Mouse (Mus musculus) left cerebral cortex, adult 2 months (tissue): ENCODE results near the gene Lad1. TPM values are rescaled to one million over a fixed set of nuclear protein-coding genes. Genes with fewer than 3 reads are reported as not detected.

Source experiments
- DNase-seq, 2 experiments: peaks; one replicate each; pipeline ENCODE4 v3.0.0; 2021 to 2022; ENCODE audit warnings: low spot score in 2 of 2, mixed read lengths in 1 of 2; ENCODE audit errors: extremely low spot score in 1 of 2
- H3K27ac ChIP-seq: fragments of 200-600 bp; 2 replicates; pipeline ENCODE4 v1.8.1; 2022
- H3K4me3 ChIP-seq: fragments of 200-600 bp; 2 replicates; pipeline ENCODE4 v1.8.1; 2022
- CTCF ChIP-seq: fragments of 200-600 bp; IDR thresholded peaks from 2 replicates; pipeline ENCODE4 v1.8.1; 2022; ENCODE audit warnings: antibody characterized with exemption, mild to moderate bottlenecking, moderate library complexity
- intact Hi-C: fragments of 180-260 bp; cut with DNase I; formaldehyde crosslinking; loops from one replicate; pipeline ENCODE4 v1.15.1; 2025
- long read RNA-seq, 2 experiments: library from polyadenylated mRNA; stranded (forward); transcript quantifications; one replicate each; pipeline ENCODE4 v2.0.0; 2021; ENCODE audit warnings: borderline mapping rate in 2 of 2
- total RNA-seq, 2 experiments: library from RNA; stranded (reverse); gene quantifications; 2 replicates each; pipeline ENCODE4 v1.2.3; 2021

The Lad1 gene
- total RNA-seq: under 1 TPM; 0.95 to 0.98 TPM
- long read RNA-seq, experiment 1, partial matches to known transcripts: 0 of 2 reads
- long read RNA-seq, experiment 1, other reads (novel, unspliced or antisense): 0 of 2 reads
- long read RNA-seq, experiment 2, partial matches to known transcripts: 0 of 1 reads
- long read RNA-seq, experiment 2, other reads (novel, unspliced or antisense): 0 of 1 reads

DNA sequence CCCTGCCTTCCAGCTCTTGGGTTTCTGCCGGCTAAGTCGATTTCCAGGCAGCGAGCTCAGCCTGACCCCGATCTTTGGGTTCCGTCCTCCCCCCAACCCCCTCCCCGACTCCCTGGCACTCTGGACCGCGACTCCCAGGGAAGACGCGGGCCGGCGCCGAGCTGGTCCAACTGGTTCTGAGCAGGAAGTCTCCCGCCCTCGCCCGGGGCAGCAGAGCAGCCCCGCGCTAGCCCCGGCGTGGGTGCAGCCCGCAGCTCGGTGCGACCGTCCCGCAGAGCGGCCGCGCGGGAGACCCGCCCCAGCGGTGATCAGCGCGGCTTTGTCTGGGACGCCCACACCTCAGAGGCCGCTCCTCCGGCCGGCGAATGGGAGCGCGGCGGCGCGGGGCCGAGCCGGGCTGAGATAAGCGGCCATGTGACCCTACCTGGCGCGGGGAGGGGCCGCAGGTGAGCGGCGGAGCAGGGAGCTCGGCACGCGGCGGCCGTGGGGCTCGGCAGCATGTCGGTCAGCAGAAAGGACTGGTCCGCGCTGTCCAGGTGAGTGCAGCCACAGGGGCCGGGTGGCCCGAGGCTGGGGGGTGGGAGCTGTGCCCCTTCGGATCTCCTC is at the start of gene Lad1:
Gene Lad1, plus strand, starts transcription at position 118 of the 606 bp plus-strand sequence.
- peak within 1 kb of the TSS; percentile 44 for H3K4me3 ChIP-seq
- TF ChIP-seq CTCF: no peak
- intact Hi-C loops: no loop called here

DNA sequence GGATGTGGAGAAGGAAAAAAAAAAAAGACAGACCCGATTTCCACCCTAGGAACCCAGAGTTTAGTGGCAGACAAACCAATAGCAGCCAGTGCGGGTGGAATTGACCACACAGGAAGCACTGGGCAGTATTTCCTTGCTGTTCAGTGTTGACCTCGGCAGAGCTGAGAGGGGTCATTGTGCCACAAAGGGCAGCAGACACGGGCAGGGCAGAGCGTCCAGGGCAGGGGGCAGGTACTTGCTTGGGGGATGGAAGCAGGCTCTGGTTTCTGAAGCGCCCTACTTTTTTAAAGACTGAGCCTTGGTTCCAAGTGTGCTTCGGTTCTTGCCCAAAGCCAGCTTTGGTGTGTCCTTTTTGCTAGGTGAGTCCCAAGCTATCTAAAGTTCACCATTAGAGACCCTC is 48.2 kb upstream of the Lad1 start:
- H3K27ac ChIP-seq: no peak overlapping the region
- no peak for TF ChIP-seq CTCF
- no peak overlapping the region for H3K4me3 ChIP-seq
- no peak for DNase-seq
- intact Hi-C loops: no loop called here

More for the DNA sequence above, at the start of gene Lad1:
- peak in 1 of 2 experiments; percentile 25 for DNase-seq
- no peak within 1 kb of the TSS for H3K27ac ChIP-seq

DNA sequence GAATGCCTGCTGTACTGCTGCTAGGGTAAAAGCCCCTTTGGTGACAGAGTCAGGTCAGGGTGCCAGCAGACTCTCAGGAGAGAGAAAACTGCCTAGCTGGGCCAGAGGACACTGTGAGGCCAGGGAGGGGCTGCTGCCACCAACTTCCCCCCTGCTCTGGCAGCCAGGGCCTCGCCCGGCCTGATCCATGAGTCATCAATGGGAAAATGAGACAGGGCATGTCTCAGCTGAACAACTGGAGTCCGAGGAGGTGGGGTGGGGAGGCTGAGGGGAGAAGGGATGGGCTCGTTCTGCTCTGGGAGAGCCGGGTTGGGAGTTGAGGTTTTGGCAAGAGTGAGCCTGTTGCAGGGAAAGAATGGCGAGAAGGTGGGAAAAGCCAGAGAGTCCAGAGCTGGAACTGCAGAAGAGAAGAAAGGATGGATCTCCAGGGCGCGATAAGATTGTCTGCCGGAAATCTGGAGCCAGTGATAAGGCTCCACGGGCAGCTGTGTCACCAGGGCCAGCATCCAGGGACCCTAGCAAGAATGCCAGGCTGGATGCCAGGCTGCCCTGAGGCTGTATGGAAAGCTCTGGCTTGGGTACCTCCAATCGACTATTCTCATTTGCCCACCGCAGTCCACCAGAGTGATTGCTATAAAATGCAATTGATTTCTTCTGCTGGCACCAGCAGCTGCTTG is 47.4 kb upstream of the Lad1 start:
- Histone ChIP-seq H3K4me3 (no peak overlapping the region), H3K27ac (no peak overlapping the region)
- no peak for DNase-seq
- no peak for TF ChIP-seq CTCF
- intact Hi-C loops: no loop called here

DNA sequence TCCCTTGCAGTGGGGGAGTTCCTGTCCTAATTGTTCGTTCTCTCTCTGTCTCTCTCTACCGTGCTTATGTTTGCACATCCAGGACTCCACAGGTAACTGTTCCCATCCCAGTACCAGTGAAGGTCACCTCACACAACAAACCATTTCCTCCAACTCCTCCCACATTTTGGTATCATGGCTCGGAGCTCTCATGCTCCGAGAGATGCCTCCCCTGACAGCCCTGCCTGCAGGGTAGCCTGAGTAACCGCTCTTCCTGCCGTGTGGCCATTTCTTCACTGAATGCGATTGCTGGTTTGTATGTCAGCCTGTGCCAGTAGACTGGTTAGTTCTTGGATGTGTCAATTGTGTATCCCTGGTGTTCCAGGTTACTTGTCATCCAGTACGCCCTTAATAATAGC is 46.8 kb upstream of the Lad1 start:
- Histone ChIP-seq H3K4me3 (no peak overlapping the region), H3K27ac (no peak overlapping the region)
- TF ChIP-seq CTCF: no peak
- intact Hi-C loops: no loop called here
- DNase-seq: no peak

DNA sequence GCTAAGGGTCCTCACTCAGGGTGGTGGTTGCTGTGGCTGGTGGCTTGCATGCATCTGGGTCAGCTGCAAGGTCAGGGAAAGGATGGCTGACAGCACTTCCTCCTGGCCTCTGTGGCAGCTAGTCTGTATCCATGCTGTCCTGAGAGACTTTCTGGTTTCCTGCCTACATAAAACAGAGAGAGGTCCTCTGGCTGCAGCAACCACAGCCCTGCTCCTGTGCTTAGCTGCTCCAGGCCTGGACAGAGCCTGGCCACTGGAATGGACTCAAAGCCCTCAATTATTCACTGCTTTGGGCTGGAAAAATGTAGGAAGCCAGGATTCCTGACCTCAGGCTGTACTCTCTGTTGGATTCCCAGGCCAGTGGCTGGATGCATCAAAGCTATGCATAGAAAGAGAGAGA is 41.8 kb upstream of the Lad1 start:
- intact Hi-C loops: no loop called here
- TF ChIP-seq CTCF: no peak
- H3K27ac ChIP-seq: no peak overlapping the region
- DNase-seq: no peak
- no peak overlapping the region for H3K4me3 ChIP-seq

DNA sequence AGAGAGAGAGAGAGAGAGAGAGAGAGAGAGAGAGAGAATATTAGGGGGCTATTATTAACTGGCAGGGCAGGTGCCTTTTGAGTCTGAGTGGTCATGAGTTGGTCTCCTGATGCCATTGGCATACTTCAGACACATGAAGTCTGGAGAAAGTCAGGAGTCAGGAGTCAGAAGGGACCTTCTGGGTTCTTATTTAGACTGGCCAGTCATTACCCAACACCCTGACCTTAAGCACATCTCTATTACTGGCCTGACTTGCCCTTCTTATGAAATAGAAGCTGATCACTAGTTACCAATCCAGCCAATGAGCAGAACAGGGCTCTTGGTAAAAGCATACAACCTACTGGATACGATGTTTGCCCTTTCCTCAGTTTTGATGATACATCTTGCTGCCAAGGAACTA is 41.4 kb upstream of the Lad1 start:
- H3K4me3 ChIP-seq: no peak overlapping the region
- intact Hi-C loops: no loop called here
- TF ChIP-seq CTCF: no peak
- no peak overlapping the region for H3K27ac ChIP-seq
- no peak for DNase-seq

DNA sequence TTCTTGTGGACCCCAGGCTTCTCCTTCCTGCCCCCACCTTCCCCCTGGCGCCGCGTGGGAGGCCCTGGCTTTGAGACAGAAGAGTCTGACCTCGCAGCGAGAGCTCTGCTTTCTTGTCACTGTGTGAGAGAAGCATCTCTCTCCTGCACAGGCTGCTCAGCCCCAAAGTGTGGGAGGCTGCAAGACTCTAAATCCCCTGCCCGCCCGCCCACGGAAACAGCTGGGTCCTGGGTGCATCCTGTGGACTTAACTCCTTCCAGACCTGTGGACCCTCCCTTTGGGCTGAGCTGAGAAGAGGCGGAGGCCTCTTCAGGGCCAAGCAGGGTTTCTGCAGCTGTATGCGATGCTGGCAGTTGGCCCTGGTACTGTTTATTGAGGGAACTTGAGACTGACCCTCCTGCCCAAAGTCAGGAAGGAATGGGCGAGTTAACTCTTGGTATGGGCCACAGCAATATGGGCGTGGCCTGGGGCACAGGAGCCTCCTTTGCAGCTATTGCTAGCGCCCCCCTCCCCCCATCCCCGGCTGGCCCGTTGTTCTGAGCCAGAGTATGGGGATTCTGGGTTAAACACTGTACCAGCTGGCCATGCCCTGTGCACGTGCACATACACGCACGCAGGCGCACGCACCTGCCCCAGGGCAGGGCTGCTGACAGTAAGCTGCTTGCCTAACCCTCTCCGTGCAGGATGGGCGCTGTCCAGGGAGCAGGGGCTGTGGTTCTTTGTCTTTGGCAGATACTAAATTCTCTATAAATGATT is 39.4 kb upstream of the Lad1 start, which contains the start of gene Tnni1:
Gene Tnni1, plus strand, starts transcription at position 655 of the 756 bp plus-strand sequence.
- Histone ChIP-seq H3K27ac (peak within 1 kb of the TSS; percentile 3; the same call in 1 of the 2 replicates), H3K4me3 (no peak within 1 kb of the TSS)
- intact Hi-C loops: no loop called here
- no peak for TF ChIP-seq CTCF
- DNase-seq: peak in 1 of 2 experiments; percentile 40

DNA sequence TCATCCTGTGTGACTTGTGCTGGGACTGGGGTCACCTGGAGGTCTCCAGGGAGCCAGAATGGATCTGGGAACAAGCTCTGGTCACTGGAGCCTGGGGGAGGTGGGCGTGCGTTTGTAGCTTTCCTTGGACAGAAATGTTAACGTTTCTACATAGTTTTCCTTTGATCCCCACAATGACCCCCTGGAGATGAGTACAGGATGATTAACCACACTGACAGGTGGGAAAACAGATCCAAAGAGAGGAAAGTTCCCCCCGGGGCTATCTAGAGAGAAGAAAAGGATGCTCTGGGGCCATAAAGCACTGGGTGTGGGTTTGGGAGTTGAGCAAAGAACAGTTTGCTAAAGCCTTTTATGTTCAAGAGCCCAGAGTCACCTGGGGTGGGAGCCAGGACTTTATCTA is 37.7 kb upstream of the Lad1 start:
- no peak for TF ChIP-seq CTCF
- Histone ChIP-seq H3K4me3 (no peak overlapping the region), H3K27ac (no peak overlapping the region; the same call in 1 of the 2 replicates)
- no peak for DNase-seq
- intact Hi-C loops: loop anchor here (1.0 kb wide), 2 partner anchors 27 to 61 kb away; no protein-coding TSS in a partner anchor

DNA sequence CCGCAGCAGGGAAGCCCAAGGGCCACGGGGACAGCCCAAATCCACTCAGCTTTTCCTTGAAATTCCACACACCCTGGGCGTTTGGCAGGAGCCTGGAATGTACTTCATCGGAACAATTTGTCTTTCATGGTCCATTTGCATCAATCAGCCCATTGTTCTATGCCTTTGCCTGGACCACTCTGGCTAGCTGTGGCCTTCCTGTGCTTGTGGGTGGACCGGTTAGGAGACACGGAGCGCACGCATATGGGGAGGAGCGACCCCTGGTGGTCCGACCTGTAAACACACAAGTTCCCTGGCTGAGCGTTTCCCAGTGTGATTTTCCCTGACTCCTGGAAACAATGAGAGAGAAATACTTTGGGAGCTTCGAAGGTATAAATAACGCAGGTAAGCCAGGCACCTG is 37.2 kb upstream of the Lad1 start:
- peak; percentile 81 for TF ChIP-seq CTCF
- intact Hi-C loops: loop anchor here (1.0 kb wide), 2 partner anchors 28 to 62 kb away; no protein-coding TSS in a partner anchor
- Histone ChIP-seq H3K4me3 (no peak overlapping the region), H3K27ac (no peak overlapping the region)
- DNase-seq: peak; percentile 65 to 73

DNA sequence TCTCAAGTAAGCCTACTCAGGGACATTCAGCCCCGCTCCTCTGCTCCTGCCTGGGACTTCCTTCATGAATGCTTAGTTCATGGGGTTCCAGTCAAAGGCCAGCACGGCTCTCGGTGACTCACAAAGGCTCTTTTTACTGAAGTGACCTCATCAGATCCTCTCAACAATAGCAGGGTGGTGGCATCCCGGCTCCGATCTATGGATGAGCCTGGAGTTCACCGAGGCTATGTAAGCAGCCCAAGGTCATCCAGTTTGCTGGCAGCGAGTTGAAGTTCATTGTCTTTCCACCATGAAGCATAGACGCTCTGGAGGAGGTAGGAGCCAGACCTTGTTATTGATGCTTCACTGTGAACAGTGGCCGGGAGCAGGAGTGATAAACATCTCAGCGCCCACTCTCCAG is 35.6 kb upstream of the Lad1 start:
- TF ChIP-seq CTCF: no peak
- Histone ChIP-seq H3K4me3 (no peak overlapping the region), H3K27ac (peak overlapping the region; percentile 55)
- intact Hi-C loops: no loop called here
- DNase-seq: no peak

DNA sequence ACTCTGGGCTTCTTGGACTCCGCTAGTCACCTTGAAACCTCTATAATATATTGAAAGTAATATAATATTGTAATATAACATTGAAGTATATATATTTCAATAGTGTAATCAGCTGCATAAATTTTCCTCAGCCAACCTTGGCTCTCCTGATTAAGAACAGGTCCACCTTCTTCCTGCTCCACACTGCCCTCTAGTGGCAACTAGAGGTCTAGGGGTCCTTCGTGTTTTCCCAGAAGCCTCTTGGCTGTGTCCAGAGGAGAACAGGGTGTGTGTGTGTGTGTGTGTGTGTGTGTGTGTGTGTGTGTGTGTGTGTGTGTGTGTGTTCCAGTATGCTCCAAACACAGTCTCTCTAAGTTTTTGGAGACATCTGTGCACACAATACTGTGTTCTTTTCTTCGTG is 30.6 kb upstream of the Lad1 start:
- H3K27ac ChIP-seq: no peak overlapping the region
- intact Hi-C loops: loop anchor here (2.0 kb wide), 1 partner anchor 35 kb away; no protein-coding TSS in a partner anchor
- DNase-seq: peak; percentile 67
- no peak overlapping the region for H3K4me3 ChIP-seq
- TF ChIP-seq CTCF: peak; percentile 68

DNA sequence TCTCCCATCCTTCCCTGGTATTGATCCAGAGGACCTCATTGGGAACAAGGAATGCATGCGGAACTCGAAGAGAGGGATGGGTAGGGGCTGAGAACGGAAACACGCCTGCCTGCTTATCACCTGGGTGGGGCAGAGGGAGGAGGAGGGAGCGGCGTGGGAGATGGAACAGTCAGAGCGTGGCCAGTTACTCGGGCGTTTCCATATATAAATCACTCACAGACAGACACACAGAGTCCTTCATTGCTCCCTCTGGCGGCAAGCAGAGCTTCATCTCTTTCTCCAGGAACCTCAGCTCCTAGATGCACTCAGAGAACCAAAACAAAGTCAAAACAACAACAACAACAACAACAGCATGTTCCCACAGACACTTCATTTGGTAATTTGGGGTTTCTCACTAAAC is 29.7 kb upstream of the Lad1 start:
- peak in 1 of 2 experiments; percentile 41 for DNase-seq
- TF ChIP-seq CTCF: peak; percentile 49
- H3K4me3 ChIP-seq: no peak overlapping the region
- H3K27ac ChIP-seq: no peak overlapping the region
- intact Hi-C loops: loop anchor here (2.0 kb wide), 1 partner anchor 36 kb away; no protein-coding TSS in a partner anchor
